Mouse (Mus musculus): ENCODE data around the gene Stkld1. TPM values are rescaled to one million over a fixed set of nuclear protein-coding genes. Genes with fewer than 3 reads are reported as not detected.
A peak's percentile ranks its signal among the peaks of the same experiment; 100 is the strongest.
"Not testable (repeated sequence)": the region's sequence is repeated elsewhere in the genome, so short reads cannot be mapped to it uniquely, and the experiment has no call there.

The Stkld1 gene
- under 1 TPM in 1 of 2 experiments, not detected in 1; 0.31 TPM for total RNA-seq (2021)

DNA sequence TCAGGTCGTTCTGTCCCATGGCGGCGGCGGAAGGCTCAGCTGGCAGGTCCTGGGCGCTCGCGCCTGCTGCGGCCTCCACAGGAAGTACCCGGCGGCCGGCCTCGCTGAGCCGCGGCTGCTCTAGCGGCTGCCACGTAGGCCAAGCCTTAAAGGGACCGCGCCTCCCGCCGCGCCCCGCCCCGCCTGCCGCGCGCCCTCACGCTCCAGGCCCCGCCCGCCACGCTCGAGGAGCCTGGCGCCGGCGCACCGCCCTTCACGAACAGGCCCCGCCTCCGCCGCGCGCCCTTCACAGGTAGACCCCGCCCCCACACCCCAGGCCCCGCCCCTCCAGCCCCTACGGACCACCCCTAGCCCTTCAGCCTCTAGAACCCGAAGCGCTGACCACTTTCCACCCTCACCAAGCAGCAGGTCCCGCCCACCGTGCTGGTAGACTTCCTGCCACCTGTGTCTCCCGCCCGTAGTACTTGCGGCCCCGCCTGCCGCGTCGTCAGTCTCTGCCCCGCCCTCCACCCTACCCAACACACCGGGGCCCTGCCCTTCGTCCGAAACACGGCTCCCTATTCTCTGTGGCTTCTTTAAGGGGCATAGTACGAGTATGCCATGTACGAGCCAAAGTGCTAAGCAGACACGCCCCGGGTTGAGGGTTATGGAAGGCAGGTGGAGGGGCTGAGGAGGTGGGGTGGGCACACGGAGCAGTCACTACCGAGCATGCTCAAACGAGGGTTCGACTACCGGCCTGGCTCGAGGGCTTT, at the start of gene Stkld1, which contains the start of gene Surf4:
Stkld1 (plus strand) TSS at position 744 of the 752 bp plus-strand sequence.
Surf4 (minus strand) TSS at position 625 of the 752 bp plus-strand sequence.
- intact Hi-C loops (cut with DNase I), result loop anchor here (2.0 to 5.0 kb wide), 3 partner anchors 23 to 74 kb away; partner anchors contain the start of genes Cacfd1, Med22 and Rpl7a
- DNase-seq, result peak; percentile 93 to 94

DNA sequence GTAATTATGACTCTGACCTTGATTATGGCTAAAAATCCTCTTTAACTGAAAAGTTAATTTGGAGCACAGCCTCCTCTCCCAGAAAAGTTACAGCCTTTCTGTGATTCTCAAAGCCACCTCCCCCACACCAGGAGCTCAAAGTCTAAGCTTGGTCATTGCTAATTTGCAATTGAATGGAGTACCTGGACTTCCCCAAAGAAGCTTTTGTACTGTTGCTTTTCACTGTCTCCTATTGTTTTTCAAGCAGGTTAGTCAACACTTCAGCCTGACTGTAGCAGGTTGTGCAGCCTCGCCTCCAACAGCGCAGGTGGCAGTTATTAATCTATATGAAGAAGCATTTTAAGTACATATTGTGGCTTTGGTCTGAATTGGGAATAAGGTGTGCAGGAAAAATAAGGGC, 48.3 kb upstream of the Stkld1 start:
- DNase-seq; intact Hi-C loops (cut with DNase I): not testable (repeated sequence)

DNA sequence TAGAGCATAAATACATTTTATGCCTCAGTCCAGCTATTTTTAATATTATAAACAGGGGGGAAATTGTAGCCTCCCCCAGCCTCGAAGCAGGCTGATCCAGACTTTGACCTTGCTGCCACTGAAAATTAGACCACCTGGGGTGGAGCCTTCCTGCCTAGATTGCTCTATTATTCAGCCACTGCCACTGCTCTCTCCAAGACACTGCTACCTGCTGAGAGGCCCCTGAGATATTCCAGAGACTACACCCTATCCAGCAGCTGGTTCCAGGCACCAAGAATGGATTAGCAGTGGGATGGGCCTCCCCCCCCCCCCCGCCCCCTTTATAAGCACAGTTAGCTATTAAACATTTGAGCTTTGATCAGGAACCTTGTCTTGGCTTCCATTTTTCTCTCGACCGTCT, 47.7 kb upstream of the Stkld1 start:
- intact Hi-C loops (cut with DNase I); DNase-seq: not testable (repeated sequence)

DNA sequence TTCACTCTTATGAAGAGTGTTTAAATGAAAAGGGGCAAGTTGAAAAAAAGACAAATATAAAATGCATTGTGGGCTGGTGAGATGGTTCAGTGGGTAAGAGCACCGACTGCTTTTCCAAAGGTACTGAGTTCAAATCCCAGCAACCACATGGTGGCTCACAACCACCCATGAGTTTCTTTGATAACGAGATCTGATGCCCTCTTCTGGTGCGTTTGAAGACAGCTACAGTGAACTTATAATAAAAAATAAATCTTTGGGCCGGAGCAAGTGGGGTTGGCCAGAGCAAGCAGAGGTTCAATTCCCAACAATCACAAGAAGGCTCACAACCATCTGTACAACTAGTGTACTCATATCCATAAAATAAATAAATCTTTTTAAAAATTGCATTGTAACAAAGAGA, 37.9 kb upstream of the Stkld1 start:
- intact Hi-C loops (cut with DNase I), result no loop called here
- no peak for DNase-seq

DNA sequence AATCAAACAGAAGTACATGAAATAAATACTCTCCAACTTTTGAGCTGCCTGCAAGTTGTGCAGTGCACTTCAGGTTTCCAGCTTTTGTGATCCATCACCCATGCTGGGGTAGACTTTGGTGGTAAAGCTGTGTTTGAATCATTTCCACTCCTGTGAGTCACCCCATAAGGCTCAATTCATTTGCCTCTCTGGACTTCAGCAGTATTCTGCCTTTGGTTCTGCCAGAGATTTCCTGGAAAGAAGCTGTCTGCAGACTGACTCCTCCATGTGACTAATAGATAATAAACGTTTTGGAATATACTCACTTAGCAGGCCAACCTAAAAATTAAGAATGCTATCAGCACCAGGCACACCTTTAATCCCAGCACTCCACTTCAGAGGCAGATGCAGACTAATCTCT, 33.1 kb upstream of the Stkld1 start:
- intact Hi-C loops (cut with DNase I), result loop anchor here (10.0 kb wide), 1 partner anchor 256 kb away; no protein-coding TSS in a partner anchor
- DNase-seq, result no peak

DNA sequence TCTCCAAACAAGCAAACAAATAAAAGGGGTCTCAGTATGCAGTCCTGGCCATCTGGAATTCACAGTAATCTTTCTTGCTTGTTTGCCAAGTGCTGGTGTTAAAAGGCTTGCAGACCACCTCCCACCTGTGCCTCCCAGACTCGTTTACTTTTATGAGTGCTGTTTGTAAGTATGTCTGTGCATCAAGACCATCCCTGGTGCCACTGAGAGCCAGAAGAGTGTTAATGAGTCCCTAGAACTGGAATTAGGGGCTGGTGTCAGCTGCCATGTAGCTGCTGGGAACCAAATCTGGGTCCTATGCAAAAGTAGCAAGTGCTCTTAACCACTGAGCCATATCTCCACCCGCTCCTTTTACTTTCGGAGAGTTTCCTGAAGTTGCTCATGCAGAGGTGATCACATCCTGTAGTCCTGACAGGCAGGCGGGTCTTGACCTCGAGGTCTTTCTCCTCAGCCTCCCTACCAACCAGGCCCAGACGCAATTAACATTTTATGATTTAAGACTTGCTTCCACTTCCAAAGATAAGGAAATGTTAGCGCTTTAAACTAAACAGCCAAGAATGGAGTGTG, 31.9 kb upstream of the Stkld1 start:
- intact Hi-C loops (cut with DNase I), result loop anchor here (10.0 kb wide), 1 partner anchor 257 kb away; no protein-coding TSS in a partner anchor
- DNase-seq, result no peak

DNA sequence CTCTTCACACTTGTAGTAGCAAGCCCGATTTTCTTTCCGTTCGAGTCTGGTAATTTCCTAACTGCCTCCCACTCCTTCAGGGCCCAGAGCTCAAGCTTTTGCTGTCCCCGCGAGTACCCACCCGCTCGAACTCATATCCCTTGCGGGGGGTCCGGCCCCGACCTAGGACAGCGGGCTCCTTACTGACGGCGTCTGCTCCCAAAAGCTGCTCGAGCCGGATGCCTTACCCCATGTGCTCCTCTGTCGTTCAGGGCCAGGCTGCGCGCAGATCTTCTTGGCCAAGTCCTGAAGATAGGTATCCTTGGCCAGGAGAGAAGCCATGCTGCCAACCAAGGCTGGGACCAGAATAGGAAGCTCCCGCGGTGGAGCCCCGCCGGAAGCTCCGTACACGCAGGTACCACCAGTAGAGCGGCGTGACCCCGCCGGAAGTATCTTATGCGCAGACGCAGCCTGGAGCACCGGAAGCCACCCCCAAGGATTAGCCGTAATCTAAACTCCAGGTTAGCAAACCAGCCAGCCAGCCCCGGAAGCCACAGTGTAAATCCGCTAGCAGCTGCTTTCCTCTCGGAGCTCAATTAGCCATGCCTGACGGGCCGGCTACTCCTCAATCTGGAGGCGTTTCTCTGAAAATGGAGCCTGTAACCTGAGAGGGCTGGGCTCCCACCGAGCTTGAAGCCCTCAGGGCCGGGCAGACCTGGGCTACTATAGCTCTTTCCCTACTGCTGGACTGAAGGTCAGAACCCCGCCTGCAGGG, 31.2 kb upstream of the Stkld1 start, which contains the start of gene Surf6:
Surf6 (minus strand) TSS at position 413 of the 754 bp plus-strand sequence.
- DNase-seq, result peak; percentile 96
- intact Hi-C loops (cut with DNase I), result loop anchor here (10.0 kb wide), 1 partner anchor 258 kb away; no protein-coding TSS in a partner anchor

DNA sequence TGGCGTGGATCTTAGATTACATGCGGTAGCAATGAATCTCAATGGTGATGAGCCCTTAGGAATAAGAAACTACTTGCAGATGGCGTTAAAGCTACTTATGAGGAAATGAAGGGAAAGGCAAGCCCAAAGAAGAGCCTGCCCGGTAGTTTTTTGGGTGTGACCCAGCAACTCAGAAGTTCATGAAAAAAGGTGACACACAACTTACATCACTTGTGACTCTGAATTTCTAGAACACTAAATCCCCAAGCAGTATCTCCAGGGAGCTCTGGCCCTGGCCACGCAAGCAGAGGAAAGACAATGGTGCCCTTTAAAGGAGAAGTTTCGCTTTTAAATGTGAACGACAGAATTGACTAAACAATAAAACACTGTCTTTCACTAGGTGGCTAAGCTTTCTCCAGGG, 30.5 kb upstream of the Stkld1 start:
- DNase-seq, result no peak
- intact Hi-C loops (cut with DNase I), result loop anchor here (10.0 kb wide), 1 partner anchor 259 kb away; no protein-coding TSS in a partner anchor

DNA sequence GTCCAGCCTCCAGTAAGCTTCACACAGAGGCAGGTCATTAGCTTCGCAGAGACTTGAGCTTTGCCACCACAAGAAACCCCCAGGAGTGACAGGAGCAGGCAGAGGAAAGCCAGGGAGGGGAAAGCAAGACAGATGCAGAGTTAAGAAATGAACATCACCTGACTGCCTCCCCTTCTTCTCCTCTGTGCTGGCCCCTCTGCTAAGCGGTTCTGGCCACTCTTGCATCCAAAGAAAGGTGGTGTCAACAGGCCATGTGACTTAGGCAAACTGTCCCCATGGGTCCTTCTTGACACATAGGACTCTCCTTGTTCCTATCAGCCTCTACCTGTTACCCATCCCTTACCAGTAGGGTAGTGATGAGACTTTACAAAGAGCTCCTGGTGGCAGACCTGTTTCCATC, 27.9 kb upstream of the Stkld1 start:
- intact Hi-C loops (cut with DNase I), result loop anchor here (5.0 to 10.0 kb wide), 2 partner anchors 261 to 331 kb away; no protein-coding TSS in a partner anchor
- DNase-seq, result no peak

DNA sequence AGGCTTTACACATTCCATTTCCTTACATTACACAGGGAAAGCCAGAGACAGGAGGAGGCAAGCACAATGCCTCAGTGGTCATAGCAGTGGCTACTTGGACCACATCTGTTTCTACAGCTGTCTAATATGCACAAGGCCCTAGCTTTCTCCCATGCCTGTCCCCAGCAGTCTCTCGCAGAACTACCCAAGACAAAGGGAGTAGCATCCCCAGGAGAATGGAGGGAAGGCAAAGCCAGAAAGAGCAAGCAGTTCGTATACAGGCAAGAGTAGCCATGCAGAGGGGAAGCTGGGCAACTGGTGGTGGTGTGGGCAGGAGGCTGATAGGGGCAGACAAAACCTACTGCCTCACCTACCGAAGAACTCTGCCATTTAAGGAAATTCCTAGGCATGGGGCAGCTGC, 27.4 kb upstream of the Stkld1 start:
- DNase-seq, result no peak
- intact Hi-C loops (cut with DNase I), result loop anchor here (5.0 to 10.0 kb wide), 2 partner anchors 262 to 331 kb away; no protein-coding TSS in a partner anchor

DNA sequence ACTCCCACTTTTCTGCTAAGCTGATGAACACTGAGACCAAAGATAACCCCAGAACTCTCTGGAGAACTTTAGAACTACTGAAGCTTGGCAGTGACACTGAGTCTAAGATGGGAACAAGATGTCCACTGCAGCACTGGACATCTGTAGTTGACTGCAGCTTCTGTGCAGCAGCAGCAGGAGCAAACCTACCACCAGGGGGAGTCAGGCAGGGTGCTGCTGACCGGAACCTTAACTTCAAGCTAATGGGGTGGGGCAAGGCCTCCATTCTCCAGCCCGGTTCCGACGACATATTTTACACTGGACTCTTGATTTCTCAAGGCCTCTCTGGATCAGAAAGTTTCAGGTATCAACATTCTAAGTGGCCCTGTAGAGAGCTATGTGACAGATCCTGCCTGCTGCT, 26.7 kb upstream of the Stkld1 start:
- intact Hi-C loops (cut with DNase I), result loop anchor here (5.0 to 10.0 kb wide), 2 partner anchors 262 to 330 kb away; no protein-coding TSS in a partner anchor
- peak; percentile 48 to 72 for DNase-seq

DNA sequence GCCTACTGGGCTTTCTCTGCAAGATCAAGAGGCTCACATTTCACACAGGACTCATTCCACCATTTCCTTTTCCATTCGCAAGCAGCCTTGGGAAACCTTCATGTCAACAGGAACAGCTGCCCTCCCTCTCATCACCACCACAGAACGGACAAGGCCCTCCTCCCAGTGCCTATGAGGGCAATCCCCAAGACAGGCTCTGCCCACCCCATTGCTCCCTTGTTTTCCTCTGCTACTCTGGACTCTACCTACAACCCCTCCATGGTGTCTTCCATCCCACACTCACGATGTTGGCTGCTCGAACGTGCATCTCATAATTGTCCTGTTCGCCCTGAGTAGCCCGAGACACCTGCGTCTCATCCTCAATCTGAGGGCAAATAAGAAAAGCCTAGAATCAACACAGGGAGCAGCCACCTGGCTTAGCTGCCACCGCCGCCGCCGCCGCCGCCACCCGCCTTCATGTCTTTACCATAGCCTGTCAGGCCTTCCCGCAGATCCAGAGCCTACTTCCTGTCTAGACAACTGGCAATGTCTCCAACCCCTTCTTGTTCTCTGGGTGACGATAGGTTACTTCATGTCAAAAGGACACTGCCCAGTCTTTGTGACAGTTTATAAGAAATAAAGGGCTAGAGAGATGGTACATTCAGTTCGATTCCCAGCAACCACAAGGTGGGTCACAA, 25.0 kb upstream of the Stkld1 start:
- DNase-seq, result no peak
- intact Hi-C loops (cut with DNase I), result loop anchor here (5.0 to 10.0 kb wide), 2 partner anchors 264 to 328 kb away; no protein-coding TSS in a partner anchor

DNA sequence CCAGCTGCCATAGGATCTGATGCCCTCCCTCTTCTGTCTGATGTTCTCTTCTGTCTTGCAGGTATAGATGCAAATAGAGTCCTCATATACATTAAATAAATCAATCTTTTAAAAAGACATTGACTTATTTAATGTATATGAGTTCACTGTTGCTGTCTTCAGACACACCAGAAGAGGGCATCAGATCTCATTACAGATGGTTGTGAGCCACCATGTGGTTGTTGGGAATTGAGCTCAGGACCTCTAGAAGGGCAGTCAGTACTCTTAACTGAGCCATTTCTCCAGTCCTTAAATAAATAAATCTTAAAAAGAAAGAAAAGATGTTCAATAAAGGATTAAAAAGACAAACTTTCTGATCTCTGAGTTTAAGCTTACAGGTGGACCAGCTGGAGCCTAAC, 24.5 kb upstream of the Stkld1 start:
- DNase-seq, result no peak
- intact Hi-C loops (cut with DNase I), result loop anchor here (5.0 to 10.0 kb wide), 2 partner anchors 265 to 328 kb away; no protein-coding TSS in a partner anchor

DNA sequence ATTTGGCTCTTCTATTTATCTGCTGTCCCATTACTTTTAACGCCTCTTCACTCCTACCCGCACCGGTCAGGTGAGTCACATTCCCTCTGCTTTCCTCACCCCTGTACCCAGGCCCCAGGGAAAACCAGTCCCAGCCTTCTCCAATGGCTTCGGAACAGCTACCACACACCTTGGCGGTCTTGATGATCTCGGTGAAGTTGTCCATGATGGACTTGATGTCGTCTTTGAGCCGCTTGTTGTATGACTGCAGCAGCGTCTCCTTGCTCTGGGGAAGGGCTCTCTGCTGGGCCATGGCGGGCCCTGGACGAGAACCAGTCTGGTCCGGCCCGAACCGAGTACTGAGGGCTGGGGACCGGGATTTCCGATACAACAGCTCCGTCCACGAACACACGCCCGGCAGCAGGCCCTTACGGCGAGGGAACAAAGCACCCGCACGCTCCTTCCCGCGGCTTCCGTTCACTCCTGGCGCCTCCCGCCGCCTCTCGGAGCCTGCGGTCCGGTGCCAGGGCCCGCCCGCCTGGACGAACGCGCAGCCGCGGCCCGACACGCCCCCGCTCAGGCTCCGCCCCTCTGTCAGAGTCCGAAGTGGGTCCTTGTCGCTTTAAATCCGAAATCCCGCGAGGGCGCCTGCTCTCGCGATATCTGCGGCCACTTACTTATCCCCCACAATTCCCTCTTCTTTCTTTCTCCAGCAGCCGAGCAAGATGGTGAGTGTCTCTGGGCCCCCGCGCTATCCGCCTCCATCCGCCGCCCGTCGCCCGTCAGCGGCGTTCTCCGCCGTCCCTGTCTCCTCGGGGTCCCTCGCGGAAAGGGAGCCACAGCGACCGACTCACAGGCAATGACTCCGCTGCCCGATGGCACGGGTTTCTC, 23.5 kb upstream of the Stkld1 start, which contains the start of the genes Med22 and Rpl7a:
Med22 (minus strand) TSS at position 554 of the 870 bp plus-strand sequence.
Rpl7a (plus strand) TSS at position 641 of the 870 bp plus-strand sequence.
- intact Hi-C loops (cut with DNase I), result loop anchor here (2.0 kb wide), 1 partner anchor 22 kb away; the partner anchor contains the start of gene Surf4
- peak; percentile 100 for DNase-seq

DNA sequence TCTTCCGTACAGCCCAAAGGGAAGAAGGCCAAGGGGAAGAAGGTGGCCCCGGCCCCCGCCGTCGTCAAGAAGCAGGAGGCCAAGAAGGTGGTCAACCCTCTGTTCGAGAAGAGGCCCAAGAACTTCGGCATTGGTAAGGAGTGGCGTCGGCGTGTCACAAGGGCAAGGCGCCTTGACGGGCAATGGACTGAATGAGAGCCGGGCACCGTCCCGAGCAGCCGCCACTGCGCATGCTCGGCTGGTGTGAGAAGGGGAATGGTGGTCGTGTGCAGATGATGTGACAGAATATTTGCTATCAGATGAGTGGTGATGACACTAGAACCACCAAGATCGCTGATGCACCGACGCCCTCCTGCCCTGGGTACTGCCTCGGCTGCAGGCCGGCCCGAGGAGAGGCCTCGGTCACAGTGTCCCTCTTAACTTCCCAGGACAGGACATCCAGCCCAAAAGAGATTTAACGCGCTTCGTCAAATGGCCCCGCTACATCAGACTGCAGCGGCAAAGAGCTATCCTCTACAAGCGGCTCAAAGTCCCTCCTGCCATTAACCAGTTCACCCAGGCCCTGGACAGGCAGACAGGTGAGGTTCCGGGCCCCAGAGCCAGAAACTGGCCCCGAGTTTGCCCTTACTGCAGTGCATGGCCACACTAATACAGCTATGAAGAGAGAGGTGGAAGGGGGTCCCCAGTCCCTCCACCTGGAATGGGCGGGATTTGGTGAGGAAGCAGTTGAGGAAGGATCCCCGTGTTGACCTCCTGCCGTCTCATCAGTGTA, 22.7 kb upstream of the Stkld1 start:
- intact Hi-C loops (cut with DNase I), result loop anchor here (2.0 kb wide), 1 partner anchor 22 kb away; the partner anchor contains the start of gene Surf4
- peak in 1 of 2 experiments; percentile 83 for DNase-seq

DNA sequence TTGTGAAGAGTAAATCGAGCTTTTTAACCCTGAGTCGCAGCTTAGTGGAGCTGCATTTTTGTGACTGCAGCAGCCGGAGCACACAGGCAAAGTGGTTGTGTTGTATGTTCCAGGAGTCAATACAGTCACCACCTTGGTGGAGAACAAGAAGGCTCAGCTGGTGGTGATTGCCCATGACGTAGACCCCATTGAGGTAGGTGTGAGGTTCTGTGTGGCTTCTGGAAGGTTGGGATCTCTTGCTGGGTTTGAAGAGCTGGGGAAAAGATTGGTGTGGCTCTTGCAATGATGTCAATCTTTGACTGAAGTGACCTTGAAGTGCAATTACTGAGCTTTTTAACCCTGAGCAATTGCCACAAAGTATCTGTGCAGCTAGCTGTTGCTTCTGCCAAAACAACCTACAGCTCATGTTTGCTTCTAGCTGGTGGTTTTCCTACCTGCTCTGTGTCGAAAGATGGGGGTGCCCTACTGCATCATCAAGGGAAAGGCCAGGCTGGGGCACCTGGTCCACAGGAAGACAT, 21.5 kb upstream of the Stkld1 start:
- DNase-seq, result no peak
- intact Hi-C loops (cut with DNase I), result no loop called here

DNA sequence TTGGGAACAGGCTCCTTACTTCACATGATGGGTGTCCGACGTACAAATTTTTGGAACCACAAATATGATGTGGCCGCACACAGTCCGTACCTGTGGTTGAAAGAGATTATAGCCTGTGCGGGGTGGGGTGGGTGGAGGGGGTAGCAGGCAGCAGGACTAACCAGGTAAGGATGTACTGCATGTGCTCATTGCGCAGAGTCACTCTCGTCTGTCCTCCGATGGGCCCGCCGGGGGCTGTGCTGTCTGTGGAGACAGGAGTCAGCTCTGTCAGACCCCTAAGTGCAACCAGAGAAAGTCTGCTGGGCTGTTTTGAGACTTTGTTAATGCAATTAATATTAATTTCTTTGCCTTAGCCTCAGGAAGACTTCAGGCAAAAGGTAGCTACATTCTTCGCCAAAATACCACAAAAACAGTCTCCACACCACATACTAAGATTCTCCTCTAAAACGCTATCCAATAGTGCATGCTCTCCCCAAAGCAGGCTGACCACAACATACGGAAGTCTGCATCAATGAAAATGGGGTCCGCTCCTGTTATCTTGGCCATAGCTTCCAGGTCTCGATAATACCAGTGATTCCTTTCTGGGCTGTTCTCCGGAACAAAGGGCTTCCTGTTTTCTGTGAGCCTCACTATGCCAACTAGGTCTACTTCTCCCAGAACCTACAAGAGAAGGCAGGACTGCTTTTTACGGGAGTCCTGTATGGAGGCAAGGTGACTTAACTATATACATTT, 20.3 kb upstream of the Stkld1 start:
- intact Hi-C loops (cut with DNase I), result no loop called here
- DNase-seq, result no peak
